Mouse (Mus musculus) left cerebral cortex, postnatal 36 days (tissue): ENCODE results near the gene Eva1c. TPM values are rescaled to one million over a fixed set of nuclear protein-coding genes. Genes with fewer than 3 reads are reported as not detected.

Experiments used
- DNase-seq, 2 experiments: peaks; one replicate each; pipeline ENCODE4 v3.0.0; 2021 to 2022; ENCODE audit warnings: low spot score in 2 of 2, mixed read lengths in 1 of 2
- intact Hi-C: fragments of 180-260 bp; cut with DNase I; formaldehyde crosslinking; loops from one replicate; pipeline ENCODE4 v1.15.1; 2025
- total RNA-seq, 2 experiments: library from RNA; stranded (reverse); gene quantifications; 2 replicates each; pipeline ENCODE4 v1.2.3; 2021

Eva1c gene
- total RNA-seq: 1 to 10 TPM; 1.6 to 2.0 TPM

- intact Hi-C loops: no loop called here
- DNase-seq: no peak
These were observed at the start of gene Eva1c for GRCm38 (mm10) chr16:90826457-90826856. Gene Eva1c, plus strand, starts transcription at chr16:90826719.

GRCm38 (mm10) chr16:90779783-90780182 is 46.7 kb upstream of the Eva1c start:
- no peak for DNase-seq
- intact Hi-C loops: no loop called here

GRCm38 (mm10) chr16:90783302-90783701 is 43.2 kb upstream of the Eva1c start:
- intact Hi-C loops: no loop called here
- DNase-seq: no peak

GRCm38 (mm10) chr16:90785257-90785656 is 41.3 kb upstream of the Eva1c start:
- no peak for DNase-seq
- intact Hi-C loops: no loop called here

GRCm38 (mm10) chr16:90788580-90788979 is 37.9 kb upstream of the Eva1c start:
- intact Hi-C loops: no loop called here

GRCm38 (mm10) chr16:90790946-90791345 is 35.6 kb upstream of the Eva1c start:
- intact Hi-C loops: no loop called here
- no peak for DNase-seq

More at GRCm38 (mm10) chr16:90788580-90788979, 37.9 kb upstream of the Eva1c start:
- DNase-seq: no peak

GRCm38 (mm10) chr16:90792066-90792465 is 34.5 kb upstream of the Eva1c start:
- no peak for DNase-seq
- intact Hi-C loops: no loop called here

GRCm38 (mm10) chr16:90792500-90792899 is 34.0 kb upstream of the Eva1c start:
- no peak for DNase-seq
- intact Hi-C loops: no loop called here

GRCm38 (mm10) chr16:90794708-90795107 is 31.8 kb upstream of the Eva1c start:
- intact Hi-C loops: no loop called here
- no peak for DNase-seq

- no peak for DNase-seq
- intact Hi-C loops: no loop called here
These were observed 28.1 kb upstream of the Eva1c start for GRCm38 (mm10) chr16:90798446-90798845.

- DNase-seq: no peak
- intact Hi-C loops: no loop called here
These were observed 27.7 kb upstream of the Eva1c start for GRCm38 (mm10) chr16:90798848-90799247.

- intact Hi-C loops: no loop called here
- no peak for DNase-seq
These were observed 26.7 kb upstream of the Eva1c start for GRCm38 (mm10) chr16:90799840-90800239.

GRCm38 (mm10) chr16:90801251-90801650 is 25.3 kb upstream of the Eva1c start:
- intact Hi-C loops: no loop called here
- peak; percentile 32 to 41 for DNase-seq

GRCm38 (mm10) chr16:90801928-90802327 is 24.6 kb upstream of the Eva1c start:
- DNase-seq: no peak
- intact Hi-C loops: no loop called here

GRCm38 (mm10) chr16:90804466-90804865 is 22.1 kb upstream of the Eva1c start:
- intact Hi-C loops: no loop called here
- DNase-seq: no peak

- intact Hi-C loops: no loop called here
- peak; percentile 95 to 96 for DNase-seq
These were observed 16.4 kb upstream of the Eva1c start, which contains the start of gene Urb1 for GRCm38 (mm10) chr16:90809975-90810715. Gene Urb1, minus strand, starts transcription at chr16:90810413.

- intact Hi-C loops: no loop called here
These were observed 15.7 kb upstream of the Eva1c start for GRCm38 (mm10) chr16:90810716-90811256.

GRCm38 (mm10) chr16:90812086-90812485 is 14.4 kb upstream of the Eva1c start:
- intact Hi-C loops: no loop called here
- no peak for DNase-seq

More at GRCm38 (mm10) chr16:90810716-90811256, 15.7 kb upstream of the Eva1c start:
- DNase-seq: no peak

GRCm38 (mm10) chr16:90820326-90820725 is 6.2 kb upstream of the Eva1c start:
- DNase-seq: no peak
- intact Hi-C loops: no loop called here

GRCm38 (mm10) chr16:90821046-90821697 is 5.3 kb upstream of the Eva1c start:
- intact Hi-C loops: no loop called here
- no peak for DNase-seq
